Mouse (Mus musculus): ENCODE results near the gene Map3k21.

Gene Map3k21

DNA sequence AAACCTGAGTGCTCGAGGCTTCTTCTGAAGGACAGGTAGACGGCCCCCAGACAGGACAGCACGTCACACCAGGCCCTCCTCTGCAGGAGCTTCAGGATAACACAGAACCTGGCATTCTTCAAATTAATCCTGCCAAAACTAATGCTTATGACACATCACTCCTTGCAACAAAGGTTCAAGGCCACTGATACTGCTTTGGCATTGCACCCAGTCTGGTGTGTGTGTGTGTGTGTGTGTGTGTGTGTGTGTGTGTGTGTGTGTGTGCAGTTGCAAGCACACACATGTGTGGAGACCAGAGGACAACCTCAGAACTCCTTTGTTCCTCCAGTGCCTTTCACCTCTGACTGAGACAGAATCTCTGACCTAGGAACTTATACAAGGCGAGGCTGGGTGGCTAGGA, 3.0 kb downstream of the Map3k21 start:
- no peak for DNase-seq (ENCODE audit: low read depth in 2 of 2, low spot score in 2 of 2)

DNA sequence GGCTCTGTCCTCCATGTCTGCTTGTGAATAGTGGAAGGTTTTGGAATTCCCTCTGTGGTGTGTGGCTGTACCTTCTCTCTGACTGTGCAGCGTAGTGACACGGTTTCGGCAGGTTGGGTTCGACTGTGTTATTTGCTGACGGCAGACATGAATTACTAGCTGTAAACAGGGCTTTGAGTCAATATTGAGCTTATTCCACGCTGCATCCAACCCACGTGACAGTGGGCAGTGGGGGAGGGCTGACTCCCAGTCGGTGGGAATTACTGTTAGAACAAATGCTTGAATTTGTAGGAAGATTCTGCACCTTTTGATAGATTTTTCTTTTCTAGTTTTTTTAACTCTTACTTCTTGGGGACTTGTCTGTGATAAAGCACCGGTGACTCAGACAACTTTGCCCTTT, 4.1 kb downstream of the Map3k21 start:
- DNase-seq (ENCODE audit: low read depth in 2 of 2, low spot score in 2 of 2), result no peak

DNA sequence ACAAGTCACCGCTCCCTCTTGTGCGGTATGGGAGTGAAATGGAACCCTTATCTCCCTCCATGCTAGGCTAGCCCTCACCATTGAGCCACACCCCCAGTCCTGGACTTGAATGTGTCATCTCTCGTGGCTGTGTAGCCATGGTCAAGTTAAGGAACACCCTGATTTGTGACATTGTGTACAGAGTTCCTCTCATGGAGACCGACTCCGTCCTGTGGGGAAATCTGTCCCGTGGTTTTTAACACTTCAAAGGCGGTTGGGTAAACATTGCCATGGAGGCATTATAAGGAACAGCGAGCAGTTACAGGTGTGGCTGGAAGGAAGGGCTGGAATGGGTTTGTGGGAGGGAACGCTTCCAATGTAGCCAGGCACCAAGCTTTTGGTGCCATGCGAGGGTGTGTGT, 6.8 kb downstream of the Map3k21 start:
- no peak for DNase-seq (ENCODE audit: low read depth in 2 of 2, low spot score in 2 of 2)

DNA sequence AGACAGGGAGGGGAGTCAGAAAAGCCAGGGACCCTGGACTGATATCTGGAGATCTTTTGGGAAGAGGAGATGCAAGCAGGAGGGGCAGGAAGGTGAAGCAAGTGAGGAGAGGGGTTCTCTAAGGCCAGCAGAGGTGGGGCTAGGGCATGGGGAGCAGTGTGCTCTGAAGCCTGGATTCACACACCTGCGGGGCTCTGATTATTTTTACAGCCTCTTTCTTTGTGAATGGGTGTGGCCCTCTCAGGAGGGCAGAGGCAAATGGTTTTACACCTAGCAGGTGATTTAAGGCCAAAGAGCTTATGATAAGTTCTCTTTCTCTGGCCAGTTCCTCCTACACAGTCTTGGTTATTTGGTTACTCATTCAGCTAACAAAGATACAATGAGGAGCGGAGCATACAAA, 8.5 kb downstream of the Map3k21 start:
- no peak for DNase-seq (ENCODE audit: low read depth in 2 of 2, low spot score in 2 of 2)

GRCm38 (mm10) chr8:125919560-125919959, 9.3 kb downstream of the Map3k21 start:
- no peak for DNase-seq (ENCODE audit: low read depth in 2 of 2, low spot score in 2 of 2)

GRCm38 (mm10) chr8:125920281-125920680, 10.0 kb downstream of the Map3k21 start:
- no peak for DNase-seq (ENCODE audit: low read depth in 2 of 2, low spot score in 2 of 2)

- DNase-seq (ENCODE audit: low read depth in 2 of 2, low spot score in 2 of 2), result no peak
These were observed 10.5 kb downstream of the Map3k21 start for GRCm38 (mm10) chr8:125920761-125921160.

DNA sequence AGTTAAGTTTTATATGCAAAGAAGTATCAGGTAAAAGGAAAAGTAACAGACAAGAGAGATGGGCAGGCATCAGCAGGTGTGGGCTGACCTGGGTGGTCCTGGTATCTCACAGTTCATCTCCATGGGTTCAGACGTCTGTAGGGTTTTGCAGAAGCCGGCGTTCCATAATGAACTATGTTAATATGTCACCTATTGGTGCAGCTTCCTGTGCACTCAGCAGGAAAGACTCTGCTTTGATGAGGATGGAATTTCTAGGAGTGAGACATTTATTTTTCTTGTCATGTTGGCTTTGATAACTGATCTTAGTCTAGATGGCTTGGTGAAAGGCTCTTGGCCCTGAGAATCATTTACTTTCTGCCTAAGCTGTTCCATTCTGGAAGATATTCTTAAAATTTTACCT, 12.1 kb downstream of the Map3k21 start:
- DNase-seq (ENCODE audit: low read depth in 2 of 2, low spot score in 2 of 2), result no peak

- no peak for DNase-seq (ENCODE audit: low read depth in 2 of 2, low spot score in 2 of 2)
These were observed 16.4 kb downstream of the Map3k21 start for GRCm38 (mm10) chr8:125926636-125927035.

DNA sequence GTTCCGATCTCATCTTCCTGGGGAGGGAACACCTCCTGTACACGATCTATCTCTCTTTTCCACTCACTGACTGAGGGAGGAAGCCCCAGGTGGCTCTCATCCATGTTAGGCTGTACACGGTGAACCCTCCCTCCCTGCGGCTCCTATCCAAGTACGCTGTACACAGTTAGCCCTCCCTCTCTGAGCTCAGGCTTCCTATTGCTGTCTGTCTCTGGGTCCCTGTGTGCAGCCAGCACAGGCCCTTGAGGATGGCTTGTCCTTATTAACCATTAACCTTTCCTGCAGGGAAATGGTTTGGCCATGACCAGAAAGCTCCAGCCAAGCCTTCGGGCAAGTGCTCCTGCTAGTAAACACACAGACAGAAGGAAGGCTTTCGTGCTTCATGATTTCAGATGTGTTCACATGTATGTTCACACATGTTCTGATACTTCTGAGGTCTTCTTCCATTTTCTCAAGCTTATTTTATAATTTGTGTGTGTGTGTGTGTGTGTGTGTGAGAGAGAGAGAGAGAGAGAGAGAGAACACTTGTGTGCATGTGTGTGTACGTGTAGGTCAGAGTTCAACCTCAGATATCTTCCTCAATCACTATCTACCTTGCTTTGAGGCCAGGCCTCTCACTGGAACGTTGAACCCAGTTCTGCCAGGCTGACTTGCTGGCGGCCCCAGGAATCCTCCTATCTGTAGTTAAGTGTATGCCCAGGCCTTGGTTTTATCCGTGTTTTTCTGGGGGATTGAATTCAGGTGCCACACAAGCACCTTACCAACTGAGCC, 20.2 kb downstream of the Map3k21 start:
- no peak for DNase-seq (ENCODE audit: low read depth in 2 of 2, low spot score in 2 of 2)

- no peak for DNase-seq (ENCODE audit: low read depth in 2 of 2, low spot score in 2 of 2)
These were observed 21.6 kb downstream of the Map3k21 start for GRCm38 (mm10) chr8:125931822-125932221.

DNA sequence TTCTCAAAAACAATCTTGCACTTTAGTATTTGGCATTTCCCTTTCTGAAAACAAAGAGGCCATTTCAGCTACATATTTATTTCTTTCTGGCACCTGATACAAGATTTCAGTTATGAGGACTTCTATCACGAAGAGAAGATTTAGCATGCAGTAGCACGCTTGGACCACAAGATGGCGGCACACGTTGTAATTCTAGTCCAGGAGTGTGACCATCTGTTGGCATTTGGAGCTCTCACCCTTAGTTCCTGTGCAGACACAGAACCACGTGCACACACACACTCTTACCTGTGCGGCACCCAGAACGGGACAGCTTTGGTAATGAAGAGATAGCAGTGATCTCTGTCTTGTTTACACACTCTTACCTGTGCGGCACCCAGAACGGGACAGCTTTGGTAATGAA, 25.4 kb downstream of the Map3k21 start:
- peak in 1 of 2 experiments; percentile 15 for DNase-seq (ENCODE audit: low read depth in 2 of 2, low spot score in 2 of 2)

GRCm38 (mm10) chr8:125944511-125944910, 34.3 kb downstream of the Map3k21 start:
- DNase-seq (ENCODE audit: low read depth in 2 of 2, low spot score in 2 of 2), result no peak

DNA sequence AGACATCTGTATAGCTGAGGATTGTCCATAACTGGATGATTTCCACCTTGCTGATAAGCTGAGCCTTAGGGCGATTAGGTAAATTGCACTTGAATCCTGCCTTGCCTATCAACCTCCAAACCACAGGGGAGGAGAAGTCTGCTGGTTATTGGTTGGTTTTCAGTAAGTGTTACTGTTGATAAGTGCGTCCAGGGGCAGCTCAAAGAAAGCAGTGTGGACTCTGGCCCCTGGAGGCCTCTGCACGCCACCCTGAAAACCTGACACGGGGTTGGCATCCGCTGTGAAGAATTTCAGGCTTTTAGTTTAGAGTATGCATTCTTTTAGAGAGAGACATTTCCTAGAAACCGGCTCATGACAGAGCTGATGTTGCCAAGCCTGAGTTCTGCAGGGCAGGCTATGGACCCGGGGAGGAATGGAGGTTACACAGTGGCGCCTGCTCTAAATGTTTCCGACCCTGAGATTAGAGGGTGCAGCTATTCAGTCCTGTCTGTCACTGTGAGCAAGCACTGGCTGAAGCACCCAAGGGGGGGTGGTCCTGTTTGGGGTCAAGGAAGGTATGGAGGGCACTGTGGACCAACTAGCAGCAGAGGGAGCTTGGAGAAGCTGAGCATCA, 38.6 kb downstream of the Map3k21 start:
- no peak for DNase-seq (ENCODE audit: low read depth in 2 of 2, low spot score in 2 of 2)

- DNase-seq (ENCODE audit: low read depth in 2 of 2, low spot score in 2 of 2), result peak; percentile 48 to 57
These were observed 40.0 kb downstream of the Map3k21 start for GRCm38 (mm10) chr8:125950007-125950940.

- DNase-seq (ENCODE audit: low read depth in 2 of 2, low spot score in 2 of 2), result no peak
These were observed 45.4 kb downstream of the Map3k21 start for GRCm38 (mm10) chr8:125955671-125956070.

GRCm38 (mm10) chr8:125956796-125957195, 46.5 kb downstream of the Map3k21 start:
- DNase-seq (ENCODE audit: low read depth in 2 of 2, low spot score in 2 of 2), result no peak

GRCm38 (mm10) chr8:125957226-125957993, 47.2 kb downstream of the Map3k21 start:
- DNase-seq (ENCODE audit: low read depth in 2 of 2, low spot score in 2 of 2), result no peak

- DNase-seq (ENCODE audit: low read depth in 2 of 2, low spot score in 2 of 2), result no peak
These were observed 47.7 kb downstream of the Map3k21 start for GRCm38 (mm10) chr8:125957994-125958368.

- DNase-seq (ENCODE audit: low read depth in 2 of 2, low spot score in 2 of 2), result no peak
These were observed 49.1 kb downstream of the Map3k21 start for GRCm38 (mm10) chr8:125959363-125959771.

GRCm38 (mm10) chr8:125960037-125960436, 49.8 kb downstream of the Map3k21 start:
- DNase-seq (ENCODE audit: low read depth in 2 of 2, low spot score in 2 of 2), result no peak
